Mouse (Mus musculus) urinary bladder, adult 18-20 months (tissue): ENCODE measurements around the gene Cdyl.
A peak's percentile ranks its signal among the peaks of the same experiment; 100 is the strongest.

Experiments
- DNase-seq, 2 experiments: peaks; one replicate each; pipeline ENCODE4 v3.0.0; 2022; ENCODE audit warnings: low spot score in 2 of 2, mixed read lengths in 2 of 2

Gene Cdyl

DNA sequence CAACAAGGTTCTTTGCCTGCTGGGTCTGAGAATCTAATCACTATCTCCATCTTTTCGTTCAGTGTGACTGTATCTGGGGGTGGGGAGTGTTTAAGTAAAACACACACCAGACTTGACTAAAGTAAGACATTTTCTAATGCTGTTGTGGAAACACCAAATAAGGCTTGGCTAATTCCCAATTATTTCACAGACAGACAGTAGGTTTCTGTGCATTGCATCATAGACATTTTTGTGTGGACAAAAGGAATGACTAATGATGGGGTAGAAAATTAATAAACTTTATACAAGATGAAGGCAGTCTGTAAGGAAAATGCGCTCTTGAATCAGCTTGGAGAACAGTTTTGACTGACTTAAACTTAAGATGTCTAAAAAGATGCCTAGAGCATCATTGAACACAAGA is 100.7 kb downstream of the Cdyl start:
- no peak for DNase-seq

DNA sequence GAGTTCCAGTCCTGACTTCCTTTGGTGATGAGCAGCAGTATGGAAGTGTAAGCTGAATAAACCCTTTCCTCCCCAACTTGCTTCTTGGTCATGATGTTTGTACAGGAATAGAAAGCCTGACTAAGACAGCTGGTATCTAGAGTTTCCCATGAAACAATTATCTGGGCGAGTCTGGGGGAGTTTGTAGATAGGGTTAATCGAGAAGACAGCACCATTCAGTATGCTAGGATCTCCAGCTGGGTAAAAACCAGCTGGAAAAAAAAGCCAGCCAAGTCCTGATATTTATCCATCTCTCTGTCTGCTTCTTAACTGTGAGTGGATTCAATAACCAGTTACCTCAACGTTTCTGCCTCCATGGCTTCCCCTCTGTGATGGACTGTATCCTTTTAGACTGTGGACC is 104.9 kb downstream of the Cdyl start:
- no peak for DNase-seq

GRCm38 (mm10) chr13:35765817-35766216 is 106.2 kb downstream of the Cdyl start:
- DNase-seq = no peak

GRCm38 (mm10) chr13:35769673-35770072 is 110.0 kb downstream of the Cdyl start:
- DNase-seq = no peak

DNA sequence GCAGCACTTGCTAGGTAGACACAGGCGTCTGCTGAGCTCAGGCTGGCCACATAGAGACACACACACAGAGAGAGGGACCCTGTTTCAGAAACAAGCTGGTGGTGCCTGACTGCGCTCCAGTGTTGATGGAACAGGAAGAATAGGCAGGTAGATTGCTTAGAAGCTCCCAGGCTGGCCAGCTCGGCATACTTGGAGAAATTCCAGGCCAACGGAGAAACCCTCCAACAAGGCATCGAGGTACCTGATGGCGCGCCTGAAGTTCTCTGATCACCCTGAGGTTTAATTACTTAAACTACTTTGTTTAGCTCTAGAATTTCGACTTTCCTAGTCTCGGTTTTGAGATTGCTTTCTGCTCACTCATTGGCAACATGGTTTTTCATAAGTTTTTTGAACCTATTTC is 110.8 kb downstream of the Cdyl start:
- DNase-seq = no peak

DNA sequence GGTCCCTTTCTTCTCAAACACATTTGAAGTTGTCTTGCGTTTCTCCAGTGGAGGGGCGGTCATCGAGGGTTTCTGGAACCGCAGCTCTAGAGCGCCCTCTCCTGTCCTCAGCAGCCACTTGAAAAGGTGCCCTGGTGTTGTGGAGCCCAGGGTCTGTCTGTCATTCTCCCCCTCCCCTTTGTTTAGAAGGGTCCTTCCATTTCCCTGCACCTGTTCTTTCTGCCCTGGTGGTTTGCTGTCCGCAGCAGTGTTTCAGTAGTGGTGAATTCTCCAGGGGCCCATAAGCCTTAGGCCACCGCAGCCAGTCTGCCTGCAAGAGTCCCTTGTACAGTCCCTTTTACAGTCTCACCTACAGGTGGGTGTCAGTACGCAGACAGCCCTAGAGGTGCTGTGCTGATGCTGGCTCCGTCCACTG is 112.3 kb downstream of the Cdyl start:
- DNase-seq = no peak

- DNase-seq = peak in 1 of 2 experiments; percentile 24
Observed at GRCm38 (mm10) chr13:35773763-35774162, 114.1 kb downstream of the Cdyl start.

- DNase-seq = no peak
Observed at GRCm38 (mm10) chr13:35776123-35776522, 116.5 kb downstream of the Cdyl start.

DNA sequence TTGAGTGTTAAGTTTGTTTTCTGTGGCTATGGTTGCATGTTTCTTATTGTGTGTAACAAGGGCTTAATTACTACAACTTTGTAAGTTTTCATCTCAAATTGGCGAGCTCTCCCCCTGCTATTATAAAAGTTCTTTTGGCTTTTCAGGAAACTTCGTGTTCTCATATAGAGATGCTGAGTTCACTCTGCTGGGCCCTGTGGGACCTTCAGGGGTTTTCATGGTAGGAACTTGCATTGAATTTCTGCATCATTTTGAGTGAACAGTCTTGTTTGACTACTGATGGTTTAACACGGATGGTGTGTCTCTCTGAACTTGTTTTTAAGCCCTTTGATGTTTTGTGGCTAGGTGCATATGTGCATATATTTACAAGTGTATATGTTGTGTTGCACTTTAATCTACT is 121.1 kb downstream of the Cdyl start:
- no peak for DNase-seq

- no peak for DNase-seq
Observed at GRCm38 (mm10) chr13:35781755-35782154, 122.1 kb downstream of the Cdyl start.

DNA sequence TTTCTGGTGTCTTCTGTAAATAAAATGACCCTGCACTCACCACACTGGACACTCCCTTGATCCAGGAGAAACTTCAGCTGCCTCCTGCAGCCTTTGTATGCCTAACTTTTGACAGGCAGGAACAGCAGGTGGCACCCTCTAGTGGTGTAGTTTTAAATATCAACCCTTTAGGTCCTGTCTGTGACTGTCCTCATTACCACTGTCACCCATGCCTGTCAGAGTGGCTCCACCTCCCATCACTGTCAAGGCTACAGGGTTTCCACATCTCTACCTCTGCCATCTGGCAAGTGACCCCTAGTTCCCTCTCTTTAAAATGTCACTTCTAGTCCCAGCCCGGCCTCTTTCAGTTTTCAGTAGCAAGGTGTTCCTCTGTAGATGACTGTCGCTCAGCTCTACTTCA is 123.3 kb downstream of the Cdyl start:
- DNase-seq = no peak

DNA sequence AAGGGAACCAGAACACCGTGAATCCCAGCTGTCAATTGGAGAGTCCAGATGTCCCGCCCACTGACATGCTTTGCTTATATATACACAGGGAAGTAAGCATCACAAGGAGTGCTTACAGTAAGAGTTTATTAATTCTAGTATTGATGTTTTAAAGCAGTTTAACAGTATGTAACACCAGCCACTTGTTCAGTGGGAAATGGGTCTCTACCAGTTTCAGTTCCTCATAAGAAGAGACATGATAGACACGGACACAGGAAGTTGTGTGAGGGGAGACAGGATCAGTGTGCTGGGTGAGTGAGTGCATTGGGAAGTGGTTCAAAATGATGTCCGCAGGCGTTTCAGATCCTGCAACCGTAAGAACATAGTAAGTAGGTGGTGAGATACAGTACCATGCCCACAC is 123.9 kb downstream of the Cdyl start:
- DNase-seq = no peak

- DNase-seq = no peak
Observed at GRCm38 (mm10) chr13:35784281-35784680, 124.6 kb downstream of the Cdyl start.

DNA sequence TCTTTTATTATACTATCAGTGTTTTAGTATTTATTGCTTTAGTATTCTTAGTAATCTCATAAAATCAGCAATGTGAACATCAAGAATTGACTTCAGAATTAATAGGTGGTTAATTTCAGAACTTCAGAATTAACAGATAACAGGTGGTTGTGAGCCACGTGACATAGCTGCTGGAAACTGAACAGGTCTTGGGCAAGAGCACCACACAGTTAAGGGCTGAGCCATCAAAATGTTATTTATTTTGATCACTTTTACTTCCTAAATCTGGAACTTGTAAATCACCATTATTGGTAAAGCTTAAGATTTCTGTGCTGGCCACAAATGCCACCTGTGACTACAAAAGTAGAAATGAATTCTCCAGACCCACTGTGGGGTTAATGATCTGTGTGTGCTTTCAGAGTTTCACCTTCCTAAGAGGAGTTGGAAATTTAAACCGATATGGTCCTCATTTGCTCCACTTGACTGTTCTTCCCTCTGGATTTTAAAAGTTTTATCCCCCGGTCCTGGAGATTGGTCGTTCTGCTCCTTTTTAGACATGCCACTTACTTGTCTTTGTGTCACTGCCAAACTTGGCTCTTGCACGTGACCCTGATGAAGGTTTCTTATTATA is 125.8 kb downstream of the Cdyl start:
- DNase-seq = no peak

DNA sequence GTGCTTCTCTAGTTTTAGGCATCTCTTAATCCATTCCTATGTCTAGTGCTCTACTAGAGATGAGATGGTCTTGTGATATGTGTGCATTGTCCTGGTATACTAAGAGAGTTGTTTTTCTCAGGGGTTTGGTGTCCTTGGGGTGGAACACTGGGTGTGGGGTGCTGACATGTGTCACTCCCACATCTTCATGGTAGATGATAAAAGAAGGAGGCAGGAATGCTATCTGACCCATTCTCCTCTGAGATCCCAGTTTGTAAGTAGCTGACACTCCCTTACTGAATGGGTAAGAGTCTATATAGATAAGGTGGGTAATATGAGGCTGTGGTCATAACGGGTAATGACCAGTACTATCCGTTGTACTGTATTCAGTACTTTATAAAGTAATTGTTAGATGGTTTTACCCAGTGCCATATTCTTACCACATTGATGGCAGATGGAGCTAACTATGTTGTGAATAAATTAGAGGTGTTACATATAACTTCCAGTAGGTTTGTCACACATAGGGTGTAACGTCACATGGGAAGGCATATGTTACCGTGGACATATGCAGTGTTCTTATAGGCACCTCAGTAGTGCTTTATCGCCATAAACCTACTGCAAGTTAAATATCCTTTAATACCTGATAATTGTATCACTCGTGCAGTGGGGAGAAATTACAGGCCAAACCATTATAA is 127.2 kb downstream of the Cdyl start:
- DNase-seq = no peak

DNA sequence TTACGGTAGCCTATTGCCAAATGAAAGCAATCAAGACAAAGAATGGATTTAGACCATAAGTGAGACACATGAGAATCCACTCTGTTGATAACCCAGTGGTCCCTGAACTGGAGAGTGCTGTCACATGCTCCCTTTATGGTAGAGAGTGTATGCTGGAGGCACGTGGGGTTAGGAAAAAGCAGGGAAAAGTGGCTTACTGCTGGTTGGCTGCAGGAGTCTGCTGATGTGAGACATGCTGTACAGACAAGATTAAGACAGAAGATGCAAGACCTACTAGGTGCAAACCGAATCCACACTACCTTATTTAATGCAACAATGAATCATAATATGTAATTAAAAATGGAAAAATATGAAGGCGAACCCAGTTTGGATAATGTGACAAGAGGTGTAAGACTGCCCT is 129.9 kb downstream of the Cdyl start:
- no peak for DNase-seq

DNA sequence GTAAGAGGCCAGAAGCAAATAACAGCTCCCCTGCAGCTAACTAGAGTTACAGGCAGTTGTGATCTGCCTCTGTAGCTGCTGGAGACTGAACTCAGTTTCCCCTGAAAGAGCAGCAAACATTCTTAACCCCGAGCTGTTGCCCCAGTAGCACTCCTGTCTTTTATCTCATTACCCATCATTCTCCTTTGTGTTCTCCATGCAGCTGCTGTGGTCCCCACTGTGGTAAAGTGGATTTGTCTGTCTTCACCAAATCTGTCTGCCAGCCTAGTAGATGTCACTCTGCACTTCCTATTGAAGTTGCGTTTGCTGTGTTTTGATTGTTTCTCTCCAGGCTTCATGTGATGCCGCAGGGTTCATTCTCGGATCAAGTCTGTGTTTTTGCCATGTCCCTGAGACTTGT is 130.8 kb downstream of the Cdyl start:
- DNase-seq = no peak

DNA sequence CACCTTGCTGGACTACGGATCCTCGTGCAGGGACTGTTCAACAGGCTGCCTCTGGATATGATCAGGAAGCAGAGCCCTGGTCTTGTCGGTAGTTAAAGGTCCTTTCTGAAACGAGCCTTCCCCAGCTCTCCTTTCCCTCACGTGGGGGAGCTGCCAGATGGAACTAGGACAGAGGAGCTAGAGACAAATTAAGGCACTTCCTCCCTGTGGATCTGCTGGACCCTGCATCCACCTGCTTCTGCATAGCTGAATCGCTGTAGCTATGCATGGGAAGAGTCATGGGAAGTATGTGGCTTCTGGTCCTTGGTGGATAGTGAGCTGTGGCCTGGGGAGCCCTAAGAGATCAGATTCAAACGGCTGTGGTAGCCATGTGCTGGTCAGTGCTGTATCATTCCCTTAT is 134.7 kb downstream of the Cdyl start:
- no peak for DNase-seq

- DNase-seq = no peak
Observed at GRCm38 (mm10) chr13:35794774-35795173, 135.1 kb downstream of the Cdyl start.

GRCm38 (mm10) chr13:35795887-35796286 is 136.3 kb downstream of the Cdyl start:
- DNase-seq = no peak

DNA sequence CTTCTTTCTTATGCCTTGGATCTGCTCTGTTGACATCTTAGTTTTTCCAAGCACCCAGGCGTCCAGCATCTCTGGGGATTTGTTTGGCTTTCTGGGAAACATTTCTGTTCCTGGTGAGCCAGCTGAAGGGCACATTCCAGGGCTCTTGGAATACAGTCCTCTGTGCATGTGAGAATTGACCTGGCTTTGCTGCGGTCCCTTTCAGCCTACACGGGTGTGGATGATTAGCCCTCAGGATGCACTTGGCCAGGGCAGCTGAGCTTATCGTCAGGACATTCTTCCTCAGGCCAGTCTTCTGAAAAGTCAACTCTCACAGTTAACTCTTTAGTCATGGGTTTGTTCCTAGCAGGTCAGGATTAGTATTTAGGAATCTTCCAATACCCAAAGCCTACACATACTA is 136.7 kb downstream of the Cdyl start:
- no peak for DNase-seq

DNA sequence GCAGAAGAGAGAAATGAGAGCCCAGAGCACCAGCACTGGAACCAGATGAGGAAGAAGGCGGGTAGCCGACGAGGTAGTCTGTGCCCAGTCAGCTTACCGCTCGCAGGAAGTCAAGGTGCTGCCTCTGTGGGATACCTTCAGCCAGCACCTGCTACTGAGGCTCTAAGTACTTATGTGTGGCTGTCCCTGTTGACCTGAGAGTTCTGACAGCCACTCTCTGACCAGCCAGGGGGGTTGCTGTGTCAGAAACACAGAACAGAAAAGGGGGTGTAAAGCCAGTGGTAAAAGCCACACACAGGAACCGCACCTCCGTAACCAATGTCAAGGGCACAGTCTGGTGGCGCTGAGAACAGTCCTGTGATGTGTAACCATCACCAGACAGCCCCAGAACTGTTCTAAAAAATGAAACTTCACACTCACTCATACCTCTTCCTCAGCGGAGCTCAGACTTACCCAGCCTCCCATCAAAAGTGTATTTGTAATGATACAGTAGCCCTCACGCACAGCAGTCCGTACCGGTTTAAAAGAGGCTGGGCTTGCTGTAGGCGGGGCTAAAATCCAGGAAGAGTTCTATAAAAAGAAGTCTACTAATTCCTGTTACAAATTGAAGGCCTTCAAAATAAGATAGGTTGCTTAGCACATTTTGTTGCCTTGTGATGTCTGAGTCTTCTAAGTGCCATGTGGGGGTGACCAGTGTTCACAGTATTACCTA is 138.3 kb downstream of the Cdyl start:
- no peak for DNase-seq

DNA sequence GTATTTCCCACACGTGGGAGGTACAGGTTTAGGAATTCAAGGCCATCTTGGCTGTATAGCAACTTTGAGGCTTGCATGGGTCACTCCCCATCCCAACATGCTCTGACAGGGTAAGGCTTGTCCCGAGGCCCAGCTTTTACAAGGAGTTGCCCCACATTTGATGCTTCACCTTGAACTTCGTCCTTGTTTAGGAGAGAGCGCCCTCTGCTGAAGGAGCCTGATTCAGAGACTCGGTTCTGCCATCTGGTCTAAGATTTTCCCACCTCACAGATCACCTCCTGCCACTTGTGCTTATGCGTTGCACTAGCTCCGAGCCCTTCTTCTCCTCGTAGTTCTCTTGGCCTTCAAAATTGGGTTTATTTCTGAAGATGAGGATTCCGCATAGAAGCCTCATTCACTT is 139.0 kb downstream of the Cdyl start:
- peak in 1 of 2 experiments; percentile 9 for DNase-seq
